Mouse (Mus musculus): ENCODE data around the gene Il1r1.
"Not testable (repeated sequence)": the region's sequence is repeated elsewhere in the genome, so short reads cannot be mapped to it uniquely, and the experiment has no call there.

Il1r1 gene

GRCm38 (mm10) chr1:40271052-40271451 is 46.2 kb downstream of the Il1r1 start:
- DNase-seq (ENCODE audit: low spot score): no peak

GRCm38 (mm10) chr1:40271486-40272055 is 46.7 kb downstream of the Il1r1 start:
- no peak for DNase-seq (ENCODE audit: low spot score)

GRCm38 (mm10) chr1:40272204-40272603 is 47.3 kb downstream of the Il1r1 start:
- DNase-seq (ENCODE audit: low spot score): no peak

- no peak for DNase-seq (ENCODE audit: low spot score)
Observed at GRCm38 (mm10) chr1:40273491-40273890, 48.6 kb downstream of the Il1r1 start.

GRCm38 (mm10) chr1:40275285-40276013 is 50.6 kb downstream of the Il1r1 start:
- no peak for DNase-seq (ENCODE audit: low spot score)

- no peak for DNase-seq (ENCODE audit: low spot score)
Observed at GRCm38 (mm10) chr1:40277944-40278343, 53.1 kb downstream of the Il1r1 start.

GRCm38 (mm10) chr1:40278720-40279119 is 53.8 kb downstream of the Il1r1 start:
- no peak for DNase-seq (ENCODE audit: low spot score)

GRCm38 (mm10) chr1:40279182-40279743 is 54.4 kb downstream of the Il1r1 start:
- DNase-seq (ENCODE audit: low spot score): no peak

GRCm38 (mm10) chr1:40281950-40282349 is 57.1 kb downstream of the Il1r1 start:
- DNase-seq (ENCODE audit: low spot score): no peak

- DNase-seq (ENCODE audit: low spot score): no peak
Observed at GRCm38 (mm10) chr1:40282394-40282793, 57.5 kb downstream of the Il1r1 start.

GRCm38 (mm10) chr1:40283995-40284394 is 59.1 kb downstream of the Il1r1 start:
- no peak for DNase-seq (ENCODE audit: low spot score)

- no peak for DNase-seq (ENCODE audit: low spot score)
Observed at GRCm38 (mm10) chr1:40290489-40291255, 65.8 kb downstream of the Il1r1 start.

GRCm38 (mm10) chr1:40292231-40292630 is 67.4 kb downstream of the Il1r1 start:
- DNase-seq (ENCODE audit: low spot score): no peak

- no peak for DNase-seq (ENCODE audit: low spot score)
Observed at GRCm38 (mm10) chr1:40293891-40294290, 69.0 kb downstream of the Il1r1 start.

GRCm38 (mm10) chr1:40294824-40295223 is 69.9 kb downstream of the Il1r1 start:
- no peak for DNase-seq (ENCODE audit: low spot score)

- DNase-seq (ENCODE audit: low spot score): no peak
Observed at GRCm38 (mm10) chr1:40298053-40298452, 73.2 kb downstream of the Il1r1 start.

- no peak for DNase-seq (ENCODE audit: low spot score)
Observed at GRCm38 (mm10) chr1:40303179-40303866, 78.4 kb downstream of the Il1r1 start.

- not testable (repeated sequence) for DNase-seq (ENCODE audit: low spot score)
Observed at GRCm38 (mm10) chr1:40304321-40304720, 79.4 kb downstream of the Il1r1 start.

- no peak for DNase-seq (ENCODE audit: low spot score)
Observed at GRCm38 (mm10) chr1:40306111-40306510, 81.2 kb downstream of the Il1r1 start.

GRCm38 (mm10) chr1:40311123-40311522 is 86.2 kb downstream of the Il1r1 start:
- DNase-seq (ENCODE audit: low spot score): no peak

GRCm38 (mm10) chr1:40311625-40312024 is 86.7 kb downstream of the Il1r1 start:
- no peak for DNase-seq (ENCODE audit: low spot score)

GRCm38 (mm10) chr1:40314016-40314415 is 89.1 kb downstream of the Il1r1 start:
- DNase-seq (ENCODE audit: low spot score): no peak
